Mouse (Mus musculus) lung, postnatal 10 days (tissue): ENCODE data around the gene Armh3.

Source experiments
- DNase-seq: peaks from one replicate; pipeline ENCODE4 v3.0.0; 2021

Gene Armh3

DNA sequence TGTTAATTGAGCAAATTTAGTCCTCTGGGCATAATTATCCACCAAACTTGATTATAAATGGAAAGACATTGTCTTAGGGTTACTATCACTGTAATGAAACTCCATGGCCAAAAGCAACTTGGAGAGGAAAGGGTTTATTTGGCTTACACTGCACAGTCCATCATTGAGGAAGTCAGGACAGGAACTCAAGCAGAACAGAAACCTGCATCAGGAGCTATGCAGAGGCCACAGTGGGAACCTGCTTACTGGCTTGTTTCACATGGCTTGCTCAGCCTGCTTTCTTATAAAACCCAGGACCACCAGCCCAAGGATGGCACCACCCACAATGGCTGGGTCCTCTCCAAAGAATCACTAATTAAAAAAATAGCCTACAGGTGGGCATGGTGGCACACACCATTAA, 13.9 kb downstream of the Armh3 start:
- no peak for DNase-seq

DNA sequence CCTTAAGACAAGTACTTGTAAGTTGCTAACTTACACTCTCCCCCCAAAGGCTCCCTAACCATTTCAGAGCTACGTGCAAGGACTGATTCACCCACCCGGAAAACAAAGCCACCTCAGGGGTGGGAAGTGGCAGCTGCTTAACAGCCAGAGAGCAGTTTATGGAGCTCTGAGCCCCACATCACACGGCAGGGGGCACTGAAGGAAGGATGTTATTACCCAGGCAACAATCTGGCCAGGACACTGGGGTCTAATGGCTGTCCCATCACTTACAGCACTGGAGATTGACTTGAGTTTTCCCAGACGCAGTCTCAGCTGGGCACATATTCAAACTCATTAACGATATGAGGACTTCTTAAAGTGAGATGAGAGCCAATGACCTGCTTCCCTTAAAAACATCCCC, 37.5 kb downstream of the Armh3 start:
- DNase-seq, result no peak

DNA sequence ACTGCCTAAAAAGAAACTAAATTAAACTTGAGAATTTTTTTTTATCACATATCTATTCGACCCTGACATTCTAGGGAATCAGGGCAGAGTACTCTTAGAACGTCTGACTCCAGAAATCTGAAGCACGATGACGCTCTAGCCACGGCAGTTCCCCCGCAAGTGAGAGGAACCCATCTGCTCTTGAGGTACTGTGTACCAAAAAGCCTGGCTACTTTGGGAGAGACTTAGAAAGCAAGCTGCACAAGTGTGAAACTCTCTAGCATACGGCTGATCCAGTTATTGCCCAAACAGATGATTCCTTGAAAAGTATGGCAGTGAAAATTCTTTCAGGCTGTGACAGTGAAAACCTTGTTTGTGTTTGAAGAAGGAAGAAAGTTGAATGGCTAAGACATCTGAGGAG, 41.6 kb downstream of the Armh3 start:
- no peak for DNase-seq

DNA sequence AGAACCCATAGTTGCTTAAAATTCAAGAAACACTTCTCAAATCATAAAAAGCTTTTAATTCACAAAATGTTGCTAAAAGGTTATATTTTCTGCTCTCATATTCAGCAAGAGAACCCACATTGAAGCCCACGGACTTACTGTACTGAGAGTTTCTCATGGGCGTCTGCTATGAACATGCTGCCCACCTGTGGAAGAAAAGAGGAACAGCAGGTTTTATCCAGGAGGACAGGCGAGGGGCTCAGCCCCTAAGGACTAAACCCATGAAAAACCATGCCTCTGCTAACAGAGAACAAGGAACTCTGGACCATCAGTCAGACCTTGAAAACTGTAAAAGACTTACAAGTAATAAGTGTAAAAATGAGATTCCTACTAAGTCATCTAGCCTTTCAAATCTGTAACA, 45.0 kb downstream of the Armh3 start:
- DNase-seq, result peak; percentile 36

DNA sequence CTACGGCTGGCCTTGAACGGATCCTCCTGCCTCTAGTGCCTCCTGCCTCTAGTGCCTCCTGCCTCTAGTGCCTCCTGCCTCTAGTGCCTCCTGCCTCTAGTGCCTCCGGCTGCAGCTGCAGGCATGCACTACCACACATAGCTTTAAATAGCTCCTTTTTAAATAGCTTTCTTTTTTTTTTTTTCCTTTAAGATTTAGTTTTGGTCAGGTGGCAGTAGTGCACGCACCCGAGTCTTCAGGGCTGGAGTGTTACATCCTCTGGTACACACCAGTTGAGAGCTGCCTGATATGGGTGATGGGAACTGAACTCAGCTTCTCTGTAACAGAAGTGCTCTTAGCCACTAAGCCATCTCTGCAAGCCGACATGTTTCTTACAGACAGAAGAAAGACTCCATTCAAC, 49.1 kb downstream of the Armh3 start:
- no peak for DNase-seq

DNA sequence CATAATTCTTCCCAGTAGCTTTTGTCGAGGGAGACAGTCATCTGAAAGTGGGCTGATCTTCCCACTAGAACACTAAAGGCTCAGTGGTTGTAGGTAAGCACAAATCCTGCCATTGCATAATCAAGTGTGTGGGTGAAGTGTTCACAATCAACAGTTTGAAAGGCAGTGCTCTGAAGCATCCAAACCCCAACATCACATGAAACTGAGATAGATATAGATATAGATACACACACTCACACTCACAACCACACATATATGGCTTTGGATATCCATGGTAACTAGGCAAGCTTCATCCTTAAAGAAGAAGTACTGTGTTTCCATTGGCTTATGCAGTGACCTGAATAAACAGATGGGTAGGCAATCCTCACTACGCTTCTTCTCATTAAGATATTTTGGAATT, 50.5 kb downstream of the Armh3 start:
- DNase-seq, result no peak

DNA sequence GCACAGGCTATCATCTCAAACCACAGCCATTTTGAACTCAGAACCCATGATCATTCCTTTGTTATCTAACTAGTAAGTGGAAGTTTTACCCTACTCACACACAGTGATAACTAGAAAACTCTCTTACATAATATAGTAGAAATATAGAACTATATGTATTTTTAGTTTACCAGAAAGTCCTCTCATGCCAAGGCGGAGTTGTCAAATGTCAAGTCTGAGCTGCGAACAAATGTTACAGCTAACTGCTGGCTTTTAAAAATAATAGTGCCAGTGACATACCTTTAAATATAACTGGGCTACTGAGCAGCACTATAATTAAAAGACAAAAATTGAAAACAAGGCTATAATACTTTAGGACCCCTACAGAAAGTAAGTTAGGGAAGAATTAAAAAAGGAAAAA, 51.0 kb downstream of the Armh3 start:
- DNase-seq, result no peak

DNA sequence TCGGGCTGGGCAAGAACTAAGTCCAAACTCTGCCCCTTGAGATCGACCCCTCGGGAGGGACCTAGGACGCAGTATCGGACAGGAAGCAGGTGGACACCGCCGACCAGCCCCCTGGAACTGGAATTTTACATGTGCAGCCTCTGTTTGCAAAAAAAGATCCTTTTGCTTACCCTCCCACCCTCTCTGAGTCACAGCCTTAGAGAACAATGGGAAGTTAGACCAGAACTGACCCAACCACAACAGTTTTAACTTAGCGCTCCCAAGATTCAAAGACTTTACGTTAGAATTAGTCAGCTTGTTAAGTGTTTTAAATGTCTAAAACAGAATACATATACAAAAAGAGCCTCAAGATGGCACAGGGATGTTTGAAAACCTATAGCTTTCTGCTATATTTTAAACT, 51.7 kb downstream of the Armh3 start:
- DNase-seq, result no peak

DNA sequence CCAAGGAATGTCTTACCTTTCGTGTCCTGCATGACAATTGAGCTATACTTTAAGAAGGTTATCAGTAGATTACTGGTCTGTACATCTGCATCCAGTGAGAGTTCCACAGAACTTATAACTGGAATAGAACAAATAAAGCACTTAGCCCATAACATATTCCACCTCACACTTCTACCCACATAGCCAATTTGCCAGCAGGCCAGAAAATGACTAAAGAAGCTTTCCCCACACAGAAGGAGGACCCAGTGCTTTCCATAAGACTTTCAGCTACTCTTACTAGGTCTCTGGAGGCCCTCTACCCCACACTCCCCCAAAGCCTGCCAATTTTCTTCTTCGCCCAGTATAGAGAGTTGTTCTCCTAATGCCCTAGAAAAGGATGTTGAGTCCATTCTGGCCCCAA, 52.3 kb downstream of the Armh3 start:
- DNase-seq, result no peak

DNA sequence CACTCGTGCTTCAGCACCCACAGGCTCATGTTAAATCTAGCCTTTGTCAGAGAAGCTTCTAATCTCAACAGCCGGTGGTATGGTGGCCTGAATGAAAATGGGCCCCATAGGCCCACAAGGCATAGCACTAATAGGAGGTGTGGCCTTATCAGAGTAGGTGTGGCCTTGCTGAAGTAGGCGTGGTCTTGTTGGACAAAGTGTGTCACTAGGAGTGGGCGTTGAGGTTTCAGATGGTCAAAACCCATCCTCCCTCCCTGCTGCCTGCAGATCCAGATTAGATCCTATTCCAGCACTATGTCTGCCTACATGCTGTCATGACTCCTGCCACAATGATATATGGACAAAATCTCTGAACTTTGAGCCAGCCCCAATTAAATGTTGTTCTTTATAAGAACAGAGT, 54.5 kb downstream of the Armh3 start:
- DNase-seq, result peak; percentile 9

DNA sequence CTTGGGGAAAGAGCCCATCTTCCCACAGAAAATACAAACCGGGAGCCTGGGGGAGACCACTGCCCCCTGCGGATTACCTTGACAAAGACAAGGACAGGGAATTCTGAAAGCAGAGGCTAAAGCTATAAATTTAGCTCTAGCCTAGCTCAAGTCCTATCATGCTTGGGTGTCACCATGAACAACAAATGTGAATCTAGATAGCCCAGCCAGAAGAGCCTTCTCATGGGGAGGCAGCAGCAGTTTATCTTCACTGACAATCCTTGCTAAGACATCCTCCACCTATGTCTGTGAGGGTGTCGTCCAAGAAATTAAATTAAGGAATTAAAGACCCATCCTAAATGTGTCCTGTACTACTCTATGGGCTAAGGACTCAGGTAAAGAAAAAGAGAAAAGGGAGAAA, 60.2 kb downstream of the Armh3 start:
- no peak for DNase-seq

DNA sequence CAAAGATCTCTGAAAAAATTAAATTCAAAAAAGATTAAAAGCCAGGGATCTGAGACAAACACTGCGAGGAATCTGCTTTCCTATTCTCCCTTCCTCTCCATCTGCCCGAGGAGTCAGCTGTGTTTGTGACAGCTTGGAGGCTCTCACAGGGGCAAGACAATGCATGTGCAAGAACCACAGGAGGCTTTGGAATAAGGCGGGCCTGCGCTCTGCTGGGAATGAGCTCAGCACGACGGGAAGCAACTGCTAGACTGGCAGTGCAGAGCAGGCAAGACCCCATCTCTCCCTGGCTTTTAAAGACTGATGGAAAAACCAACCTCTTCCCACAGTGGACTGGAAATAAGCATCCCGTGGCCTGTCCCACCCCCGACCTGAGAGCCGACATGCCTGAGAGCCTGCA, 60.8 kb downstream of the Armh3 start:
- DNase-seq, result no peak

DNA sequence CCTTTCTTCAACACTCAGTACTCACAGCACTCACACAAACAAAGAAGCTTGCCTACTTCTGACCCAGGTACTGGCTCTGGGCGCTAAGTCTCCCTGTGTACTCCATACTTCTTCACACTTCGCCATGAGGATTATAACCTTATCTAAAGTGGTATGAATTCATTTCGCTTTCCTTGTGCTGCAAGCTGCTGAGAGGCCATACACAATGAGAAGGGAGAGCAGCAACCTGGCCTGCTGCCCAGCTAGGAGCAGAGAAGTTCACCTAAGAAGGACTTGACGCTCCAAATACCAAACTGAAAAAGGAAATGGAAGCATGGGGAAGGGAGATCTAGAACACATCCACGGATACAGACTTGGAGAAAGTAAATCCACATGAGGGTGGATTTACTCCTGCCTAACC, 71.1 kb downstream of the Armh3 start:
- DNase-seq, result peak; percentile 6

DNA sequence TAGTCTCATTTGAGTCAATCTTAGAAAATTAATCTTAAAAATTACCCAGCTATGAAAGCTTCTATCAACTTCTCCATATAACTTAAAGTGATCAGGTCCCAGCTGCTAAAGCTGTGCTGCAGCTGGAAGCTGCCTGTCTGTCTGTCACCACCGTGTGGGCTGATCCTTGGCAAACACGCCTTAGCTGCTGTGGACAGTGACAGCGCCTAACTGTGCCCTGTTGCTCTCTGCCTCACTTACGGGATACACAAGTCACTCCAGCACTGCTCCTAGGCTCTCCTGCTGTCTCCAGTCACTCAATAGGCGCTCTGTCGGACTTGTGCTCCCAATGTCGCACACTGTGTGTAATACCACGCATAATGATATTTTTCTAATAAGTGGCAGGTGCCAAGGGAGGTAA, 71.9 kb downstream of the Armh3 start:
- no peak for DNase-seq

DNA sequence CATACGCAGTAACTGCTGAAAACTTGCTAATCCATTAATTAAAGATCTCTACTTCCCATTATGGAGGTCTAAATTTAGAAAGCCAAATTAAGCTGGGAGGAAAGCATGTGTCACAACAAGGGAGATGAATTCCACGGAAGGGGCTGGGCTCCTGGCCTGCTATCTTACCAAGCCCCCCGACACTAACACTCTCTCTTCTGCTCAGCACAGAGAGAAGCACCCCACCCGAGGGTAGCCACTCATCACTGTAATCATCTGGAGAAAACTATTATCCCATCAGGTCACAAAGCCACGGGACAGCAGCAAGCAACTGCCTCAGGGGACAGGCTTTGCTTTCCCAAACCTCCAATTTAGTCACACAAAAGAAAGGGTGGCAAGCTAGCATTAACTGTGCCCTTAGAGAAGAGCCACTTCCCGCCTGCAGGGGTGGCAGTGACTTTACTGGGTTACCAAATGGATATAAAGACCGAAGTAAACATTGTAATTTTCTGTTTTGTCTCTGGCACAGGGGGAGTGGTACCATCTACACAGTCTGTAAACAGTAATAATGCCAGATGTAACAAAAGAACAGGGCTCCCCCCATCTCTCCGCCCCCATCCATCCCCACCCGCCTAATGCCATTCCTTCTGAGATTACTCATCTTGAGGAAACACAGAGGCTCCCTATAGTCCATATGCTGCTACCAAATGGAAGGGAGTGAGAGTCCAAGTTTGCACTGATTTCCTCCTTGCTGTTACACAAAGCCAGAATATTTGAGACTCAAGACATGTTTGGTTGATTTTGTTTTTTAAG, 77.8 kb downstream of the Armh3 start:
- no peak for DNase-seq

DNA sequence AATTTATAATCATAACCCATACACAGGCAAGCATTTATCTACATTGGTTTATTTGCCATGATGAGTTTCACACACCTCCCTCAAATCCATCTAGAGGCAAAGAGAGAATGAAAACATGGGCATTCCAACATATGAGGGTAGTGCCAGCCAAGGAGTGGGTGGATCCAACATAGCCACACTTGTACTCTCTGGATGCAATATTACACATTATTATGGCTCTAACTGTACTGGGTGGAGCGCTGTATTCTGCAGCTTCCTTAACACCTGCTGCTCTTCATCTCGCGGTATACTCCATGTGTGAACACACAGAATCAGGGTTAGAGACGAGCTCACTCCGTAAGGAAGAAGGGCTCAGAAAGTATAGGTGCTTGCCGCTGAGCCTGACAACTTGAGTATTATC, 79.9 kb downstream of the Armh3 start:
- no peak for DNase-seq

DNA sequence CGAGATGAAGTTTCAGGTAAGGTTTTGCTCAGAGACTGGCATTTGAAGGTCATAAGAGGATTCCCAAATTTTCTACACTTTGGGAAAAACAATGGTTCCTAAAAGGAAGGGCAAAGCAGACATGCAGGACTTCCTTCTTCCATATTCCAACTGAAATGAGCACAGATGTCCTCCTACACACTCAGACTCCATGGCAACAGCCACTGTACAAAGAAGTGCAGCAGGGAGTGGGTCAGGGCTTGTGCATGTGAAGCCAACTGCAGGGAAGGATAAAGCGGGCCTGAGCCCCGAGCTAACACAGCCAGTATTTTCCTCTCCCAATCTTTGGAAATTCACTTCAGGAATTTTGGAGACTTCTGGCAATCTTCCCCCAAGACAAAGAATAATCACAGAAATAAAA, 80.4 kb downstream of the Armh3 start:
- DNase-seq, result no peak

DNA sequence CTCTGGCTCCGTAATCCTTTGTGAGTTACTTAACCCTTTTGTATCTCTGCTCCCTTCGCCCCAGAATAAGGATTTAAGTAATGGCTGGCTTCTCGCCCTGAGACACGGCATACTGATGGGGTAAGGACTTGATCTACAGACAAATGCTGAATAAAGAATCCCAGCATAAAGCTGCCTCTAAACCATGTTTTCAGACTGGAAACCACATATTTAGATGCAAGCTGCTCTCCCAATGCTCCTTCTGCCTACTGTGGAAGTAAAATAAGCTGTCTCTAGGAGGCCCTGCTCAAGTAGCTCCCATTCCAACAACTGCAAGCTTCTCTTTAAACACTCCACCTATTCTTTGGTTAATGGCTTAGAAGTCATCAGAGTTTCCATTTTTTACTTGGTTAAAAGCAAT, 81.8 kb downstream of the Armh3 start:
- DNase-seq, result no peak

DNA sequence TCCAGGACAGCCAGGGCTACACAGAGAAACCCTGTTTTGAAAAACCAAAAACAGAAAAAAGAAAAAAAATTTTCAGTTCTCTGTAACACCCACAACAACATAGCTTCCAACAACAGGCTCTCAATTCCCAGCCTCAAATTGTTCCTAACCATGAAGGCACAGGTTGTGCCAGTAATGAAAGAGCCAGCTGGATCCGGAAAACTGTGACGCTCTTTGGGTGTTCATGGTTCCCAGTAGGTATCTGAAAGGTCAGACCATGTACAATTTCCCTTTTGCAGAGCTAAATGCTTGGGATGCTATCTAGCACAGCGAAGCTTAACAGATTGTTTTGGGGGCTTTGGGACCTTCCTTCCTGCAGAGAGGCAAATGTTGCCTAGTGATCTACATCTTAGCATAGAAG, 82.3 kb downstream of the Armh3 start:
- DNase-seq, result no peak

DNA sequence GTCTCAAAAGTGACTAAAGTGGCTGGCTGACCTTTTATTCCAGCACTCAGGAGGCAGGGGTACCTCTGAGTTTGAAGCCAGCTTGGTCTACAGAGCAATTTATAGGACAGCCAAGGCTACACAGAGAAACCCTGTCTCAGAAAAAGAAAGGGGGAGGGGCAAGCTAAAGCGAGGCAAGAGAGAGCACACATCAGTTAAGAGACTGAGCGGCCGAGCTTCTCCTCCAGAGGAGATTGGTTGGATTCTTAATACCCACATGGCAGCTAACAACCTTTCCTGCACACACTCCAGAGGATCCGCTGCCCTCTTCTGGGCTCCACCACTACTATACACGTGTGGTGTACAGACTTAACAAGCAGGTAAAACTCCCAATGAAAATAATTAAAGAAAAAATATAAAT, 85.3 kb downstream of the Armh3 start:
- no peak for DNase-seq

DNA sequence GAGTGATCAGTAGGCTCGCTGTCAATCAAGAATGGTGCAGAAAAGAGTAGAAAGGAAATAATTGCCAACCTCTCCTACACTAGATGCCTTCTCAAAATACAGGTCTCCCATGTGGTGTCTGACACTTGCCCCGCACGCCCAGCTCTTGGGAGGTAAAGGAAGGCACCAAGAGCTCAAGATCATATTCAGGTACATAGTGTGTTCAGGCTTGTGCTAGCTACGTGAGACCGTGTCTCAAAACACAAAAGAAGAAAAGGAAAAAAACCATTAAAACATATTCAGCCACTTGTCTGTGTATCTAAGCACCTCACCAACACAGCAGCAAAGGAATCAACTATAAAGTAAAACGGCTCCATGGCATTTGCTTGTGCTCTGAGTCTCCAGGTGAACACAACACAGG, 85.9 kb downstream of the Armh3 start:
- no peak for DNase-seq

DNA sequence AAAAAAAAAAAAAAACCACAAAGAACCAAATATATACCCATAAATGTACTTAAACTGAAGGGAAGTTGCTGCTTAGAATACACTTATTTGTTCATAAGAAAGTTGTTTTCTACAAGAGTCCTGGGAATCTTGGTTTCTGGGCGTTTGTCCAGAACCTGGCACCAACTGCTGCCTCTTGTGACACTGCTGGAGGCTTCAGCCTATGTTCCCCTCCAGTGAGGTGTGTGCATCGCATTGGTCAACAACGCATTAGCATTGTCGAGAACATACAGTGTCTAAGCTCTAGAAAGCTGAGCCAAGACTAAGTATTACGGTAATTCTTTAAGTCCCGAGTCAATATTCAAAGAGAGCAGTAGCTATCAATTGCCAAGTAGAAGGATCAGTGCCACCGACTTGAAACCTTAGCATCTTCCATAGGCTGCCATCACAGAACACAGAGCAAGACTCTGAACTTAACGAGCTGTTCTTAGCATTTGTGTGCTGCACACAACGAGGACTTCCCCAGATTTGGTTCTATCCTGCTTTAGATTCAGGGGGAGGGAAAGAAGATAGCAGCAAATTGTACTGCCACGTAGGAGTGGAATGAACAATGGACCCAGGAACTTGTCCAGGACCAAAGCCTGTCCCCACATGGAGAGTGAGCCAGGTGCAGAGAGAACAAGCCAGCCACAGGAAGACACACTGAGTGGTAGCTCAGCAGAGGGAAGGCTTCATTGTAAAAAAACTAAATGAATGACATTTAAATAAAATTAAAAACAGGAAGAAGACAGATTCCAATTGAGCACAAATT, 86.9 kb downstream of the Armh3 start:
- DNase-seq, result no peak

DNA sequence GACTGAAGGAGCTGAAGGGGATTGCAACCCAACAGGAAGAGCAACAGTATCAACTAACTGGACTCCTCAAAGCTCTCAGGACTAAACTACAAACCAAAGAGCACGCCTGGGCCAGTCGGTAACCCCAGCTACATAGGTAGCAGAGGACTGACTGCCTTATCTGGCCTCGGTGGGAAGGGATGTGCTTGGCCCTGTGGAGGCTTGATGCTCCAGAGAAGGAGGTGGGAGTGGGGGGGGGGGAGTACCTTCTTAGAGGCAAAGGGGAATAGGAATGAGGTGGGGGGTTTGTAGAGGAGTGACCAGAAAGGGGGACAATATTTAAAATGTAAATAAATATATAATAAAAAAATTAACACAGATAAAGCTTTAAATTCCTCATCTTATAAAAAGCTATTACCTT, 90.0 kb downstream of the Armh3 start:
- DNase-seq, result no peak

DNA sequence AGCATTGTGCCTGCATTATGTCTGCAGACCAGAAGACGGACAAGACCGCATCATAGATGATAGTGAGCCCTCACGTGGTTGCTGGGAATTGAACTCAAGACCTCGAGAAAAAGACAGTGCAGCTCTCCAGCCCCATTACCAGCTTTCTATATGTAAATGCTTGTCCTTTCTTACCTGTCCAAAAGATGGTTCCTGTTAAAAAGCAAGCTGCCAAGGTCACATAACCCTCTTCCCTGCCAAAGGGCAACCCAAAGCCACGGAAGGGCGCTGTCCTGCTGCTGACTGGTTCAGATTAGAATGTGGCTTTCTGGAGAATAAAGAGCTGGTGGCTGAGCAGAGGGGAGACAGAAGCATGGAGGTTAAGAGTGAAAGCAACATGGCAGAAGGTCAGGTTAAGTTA, 90.9 kb downstream of the Armh3 start:
- DNase-seq, result no peak

DNA sequence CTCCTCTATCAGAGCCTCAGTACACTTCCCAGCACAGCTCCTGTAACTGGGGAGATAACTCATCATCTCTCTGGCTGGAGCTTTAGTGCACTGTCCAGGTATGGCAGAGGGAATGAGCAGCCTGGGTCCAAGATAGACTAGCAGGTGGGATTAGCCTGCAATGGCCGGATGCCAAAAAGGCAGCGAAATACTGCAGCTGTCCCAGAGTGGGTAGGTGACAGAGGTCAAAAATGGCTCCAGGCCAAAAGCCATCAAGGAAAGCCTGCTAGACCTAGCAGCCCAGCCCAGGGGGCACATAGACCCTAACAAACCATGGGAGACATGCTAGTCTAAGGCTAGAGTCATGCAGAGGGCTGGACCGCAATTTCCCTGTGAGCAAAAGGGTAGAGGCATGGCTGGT, 94.4 kb downstream of the Armh3 start:
- no peak for DNase-seq
